Mouse (Mus musculus) ovary, adult 18-20 months (tissue): Measurements from ENCODE around the gene Syndig1.

Source experiments
- DNase-seq: peaks from one replicate; pipeline ENCODE4 v3.0.0; 2022; ENCODE audit warnings: low spot score, mixed read lengths

Syndig1 gene

DNA sequence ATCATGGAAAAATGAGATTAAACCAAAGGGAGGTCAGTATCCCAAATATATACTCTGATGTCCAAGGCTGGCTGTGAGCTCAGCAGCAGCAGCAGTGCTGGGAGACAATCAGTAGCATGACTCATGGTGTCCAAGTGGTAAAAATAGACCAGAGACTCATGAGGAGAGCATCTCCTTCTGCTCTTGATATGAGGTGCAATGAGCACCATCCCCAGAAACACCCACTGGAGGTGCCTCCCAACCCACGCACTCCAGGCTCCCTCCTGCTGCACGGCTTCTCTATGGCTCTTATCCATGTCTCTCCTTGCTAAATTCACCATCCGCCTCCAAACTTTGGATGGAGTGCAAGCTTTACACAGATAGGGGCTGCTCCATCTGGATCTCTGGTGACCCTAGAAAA is 44.3 kb downstream of the Syndig1 start:
- DNase-seq, result no peak

DNA sequence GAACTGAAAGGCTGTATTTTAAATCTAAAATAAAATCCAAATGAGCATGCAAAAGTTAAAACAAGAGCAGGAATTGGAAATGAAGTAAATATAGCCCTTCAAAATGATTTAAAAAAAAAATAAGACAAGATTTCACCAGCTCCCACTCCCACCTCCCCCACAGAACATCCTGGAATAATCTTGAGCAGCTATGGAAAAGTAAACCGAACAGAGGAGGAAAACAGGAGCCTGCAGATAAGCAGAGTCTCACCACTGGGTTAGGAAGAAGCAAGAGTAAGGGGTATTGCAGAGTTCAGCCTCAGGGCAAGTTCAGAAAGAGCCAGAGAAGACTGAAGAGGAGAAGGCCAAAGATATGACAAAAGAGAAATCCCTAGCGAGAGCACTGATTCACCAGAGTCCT is 48.9 kb downstream of the Syndig1 start:
- no peak for DNase-seq

DNA sequence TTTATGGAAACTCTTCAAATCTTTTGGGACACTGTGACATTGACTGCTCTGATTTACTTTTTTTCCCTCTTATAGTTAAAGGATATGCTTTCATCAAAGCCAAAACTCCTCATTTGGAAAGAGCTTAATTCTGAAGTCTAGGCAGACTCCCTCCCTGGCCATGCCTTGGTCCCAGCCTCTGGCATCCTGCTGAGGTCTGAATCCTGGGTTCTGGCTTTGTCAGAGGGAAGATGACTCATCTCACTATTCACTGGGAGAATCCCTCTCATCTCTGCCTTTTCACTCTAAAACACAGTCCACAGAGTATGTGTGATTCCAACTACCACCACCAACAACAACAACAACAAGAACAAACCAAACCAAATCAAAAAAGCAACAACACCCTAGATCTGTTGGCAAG is 58.6 kb downstream of the Syndig1 start:
- no peak for DNase-seq

DNA sequence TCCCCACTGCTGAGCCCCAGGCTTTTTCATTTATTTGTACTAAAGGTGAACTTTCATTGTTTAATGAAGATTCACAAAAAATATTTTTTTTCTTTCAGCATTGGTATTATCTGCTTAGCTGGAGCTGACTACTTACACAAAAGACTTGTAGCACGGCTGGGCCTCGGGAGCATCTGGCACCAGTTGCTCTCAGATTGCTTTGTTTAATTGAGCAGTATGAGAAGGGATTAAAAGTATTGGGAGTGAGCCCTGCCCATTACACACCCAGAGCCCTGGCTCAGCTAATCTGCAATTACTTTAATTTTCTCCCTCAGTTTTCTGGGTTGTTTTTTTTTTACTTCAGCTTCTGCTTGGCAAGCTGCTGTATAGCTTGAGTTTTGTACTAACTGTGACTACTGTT is 62.6 kb downstream of the Syndig1 start:
- DNase-seq, result no peak

DNA sequence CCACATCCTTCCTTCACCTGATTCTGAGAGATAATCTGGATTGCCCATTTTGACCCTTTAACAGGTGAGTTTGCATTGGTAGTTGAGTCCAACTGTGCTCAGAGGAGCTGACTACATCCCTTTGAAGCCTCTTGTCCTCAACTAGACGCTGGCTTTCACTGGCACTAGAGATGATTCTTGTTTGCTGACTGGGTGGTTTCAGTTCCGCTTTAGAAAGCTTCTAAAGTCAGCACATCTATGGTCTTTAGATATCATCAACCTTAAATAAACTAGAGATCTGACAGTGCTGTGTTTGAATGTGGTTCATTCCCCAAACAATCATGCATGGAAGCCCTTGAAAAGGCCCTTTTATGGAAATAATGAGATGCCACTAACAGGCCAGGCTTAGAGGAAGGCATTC is 67.3 kb downstream of the Syndig1 start:
- no peak for DNase-seq

DNA sequence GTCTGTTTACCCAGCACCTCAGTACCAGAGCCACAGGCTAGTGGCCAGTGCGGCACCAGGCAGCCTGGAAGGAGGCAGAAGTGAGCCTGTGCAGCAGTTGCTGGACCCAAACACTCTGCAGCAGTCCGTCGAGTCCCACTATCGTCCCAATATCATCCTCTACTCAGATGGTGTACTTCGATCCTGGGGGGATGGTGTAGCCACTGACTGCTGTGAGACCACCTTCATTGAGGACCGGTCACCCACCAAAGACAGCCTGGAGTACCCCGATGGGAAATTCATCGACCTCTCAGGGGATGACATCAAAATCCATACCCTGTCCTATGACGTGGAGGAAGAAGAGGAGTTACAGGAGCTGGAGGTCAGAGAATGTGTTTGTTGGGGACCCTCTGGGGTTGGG is 70.6 kb downstream of the Syndig1 start:
- DNase-seq, result no peak

DNA sequence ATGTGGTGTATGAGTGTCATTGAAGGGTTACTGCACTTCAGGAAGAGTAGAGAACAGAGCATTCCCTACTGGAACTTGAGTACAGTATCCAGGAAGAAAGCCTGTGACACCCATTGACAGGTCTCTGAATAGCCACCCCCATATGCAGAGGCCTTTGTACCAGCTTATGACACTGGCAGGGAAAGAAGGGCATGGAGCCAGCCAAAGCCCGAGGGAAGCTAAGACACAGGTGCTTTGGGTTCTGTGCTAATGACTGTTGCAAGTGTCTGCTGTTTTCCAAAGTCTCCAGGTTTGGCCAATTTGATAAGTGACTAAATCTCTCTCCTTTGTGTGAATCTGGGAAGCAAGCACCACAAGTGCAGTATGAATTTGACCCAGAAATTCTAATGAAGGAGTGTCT is 71.6 kb downstream of the Syndig1 start:
- no peak for DNase-seq

DNA sequence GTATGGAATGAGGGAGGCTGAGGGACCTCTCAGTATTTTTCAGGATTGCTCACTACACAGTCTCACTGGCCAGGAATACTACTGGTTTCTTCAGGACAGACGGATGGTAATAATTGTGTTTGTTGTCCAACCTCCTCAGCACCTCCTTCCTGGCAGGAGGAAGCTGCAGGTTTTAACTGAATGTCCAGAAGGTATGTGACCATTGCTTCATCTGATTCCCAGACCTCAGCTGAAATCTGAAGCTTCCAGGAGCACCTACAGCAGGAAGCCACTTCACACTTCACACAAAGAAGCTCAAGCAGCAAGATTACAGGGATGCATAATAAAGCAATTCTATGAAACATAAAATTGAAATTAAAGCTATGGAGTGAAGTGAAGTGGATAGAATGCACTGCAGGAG is 75.4 kb downstream of the Syndig1 start:
- no peak for DNase-seq

DNA sequence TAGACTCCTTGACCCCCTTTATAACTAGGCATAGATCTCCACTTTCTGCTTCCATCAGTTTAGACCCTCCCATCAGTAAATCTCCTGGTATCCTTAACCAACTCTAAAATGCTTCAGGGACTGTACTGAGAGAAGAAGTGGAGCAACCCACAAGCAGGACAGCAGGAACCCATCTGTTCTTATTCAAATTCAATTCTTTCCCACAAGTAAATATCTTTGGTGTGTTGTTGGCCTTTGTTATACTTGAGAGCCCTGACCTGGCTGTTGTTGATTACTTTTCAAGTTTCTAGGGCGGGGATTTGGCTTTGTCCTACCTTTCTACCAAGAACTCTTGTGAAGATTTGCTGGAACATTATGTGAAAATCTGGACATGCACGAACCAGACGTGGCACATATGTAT is 77.7 kb downstream of the Syndig1 start:
- DNase-seq, result no peak

DNA sequence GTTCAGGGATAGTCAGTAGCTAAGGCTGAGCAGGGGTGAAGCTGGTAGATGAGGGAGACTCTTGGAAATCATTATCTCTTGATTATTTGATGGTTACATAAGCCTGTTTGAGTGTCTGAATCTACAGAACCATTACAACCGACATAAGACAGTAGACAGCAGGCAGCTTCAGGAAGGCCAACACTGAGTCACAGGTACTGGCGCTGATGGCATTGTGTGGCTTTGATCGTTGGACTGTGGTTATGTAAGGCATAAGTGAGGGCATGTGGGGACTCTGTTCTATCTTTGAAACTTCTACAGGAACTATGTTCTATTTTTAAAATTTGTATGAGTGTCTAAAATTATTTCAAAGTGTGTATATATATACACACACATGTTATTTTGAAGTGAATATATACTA is 88.2 kb downstream of the Syndig1 start:
- no peak for DNase-seq

DNA sequence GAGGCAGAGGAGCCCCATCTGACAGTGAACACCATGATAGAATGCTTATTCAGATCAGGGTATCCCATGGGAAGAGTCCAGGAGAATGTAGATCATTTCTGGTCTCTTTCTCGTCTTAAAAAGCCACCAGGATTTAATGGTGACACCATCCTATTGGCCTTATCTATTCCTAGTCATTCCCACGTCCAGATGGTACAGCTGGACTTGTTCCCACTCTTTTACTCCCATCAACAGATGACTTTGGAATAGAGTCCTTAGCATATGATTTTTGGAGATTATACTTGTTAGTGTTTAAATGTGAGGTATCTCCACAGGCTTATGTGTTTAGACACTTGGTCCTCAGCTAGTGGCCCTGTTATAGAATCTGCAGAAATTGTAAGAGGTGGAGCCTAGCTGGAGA is 94.5 kb downstream of the Syndig1 start:
- DNase-seq, result no peak

DNA sequence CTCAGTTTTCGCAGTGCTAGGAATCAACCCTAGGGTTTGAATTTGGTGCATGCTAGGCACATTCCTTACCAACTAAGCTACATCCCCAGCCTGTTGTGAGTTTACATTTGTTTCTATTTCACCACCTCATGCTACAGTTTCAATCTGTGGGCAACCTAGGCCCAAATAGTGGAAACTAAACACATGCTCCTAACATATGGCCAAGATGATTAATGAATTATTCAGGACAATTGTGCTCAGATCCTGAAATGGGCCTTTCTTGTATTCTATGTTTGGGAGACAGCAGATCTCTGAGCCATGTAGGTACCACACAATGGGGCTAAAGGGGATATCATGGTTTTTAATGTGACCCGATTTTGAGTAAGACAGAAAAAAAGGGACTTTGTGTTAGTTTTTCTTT is 96.9 kb downstream of the Syndig1 start:
- DNase-seq, result no peak

DNA sequence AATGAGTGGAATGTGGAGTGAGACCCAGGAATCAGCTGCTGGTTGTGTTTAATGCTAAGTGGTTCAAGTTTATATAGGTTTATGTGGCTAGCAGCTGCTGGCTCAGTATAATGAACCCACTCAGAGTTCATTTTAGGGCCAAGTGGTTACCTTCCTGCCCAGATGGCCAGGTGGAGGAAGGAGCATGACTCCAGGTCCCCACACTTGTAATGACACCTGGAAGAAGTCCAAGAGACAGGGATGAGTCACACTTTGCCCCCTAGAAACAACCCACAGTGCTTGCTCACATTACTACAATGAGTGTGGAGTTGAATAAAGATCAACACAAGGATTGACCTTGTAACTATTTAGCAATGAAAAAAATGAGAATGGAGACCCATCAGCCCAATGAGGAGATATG is 98.0 kb downstream of the Syndig1 start:
- no peak for DNase-seq

DNA sequence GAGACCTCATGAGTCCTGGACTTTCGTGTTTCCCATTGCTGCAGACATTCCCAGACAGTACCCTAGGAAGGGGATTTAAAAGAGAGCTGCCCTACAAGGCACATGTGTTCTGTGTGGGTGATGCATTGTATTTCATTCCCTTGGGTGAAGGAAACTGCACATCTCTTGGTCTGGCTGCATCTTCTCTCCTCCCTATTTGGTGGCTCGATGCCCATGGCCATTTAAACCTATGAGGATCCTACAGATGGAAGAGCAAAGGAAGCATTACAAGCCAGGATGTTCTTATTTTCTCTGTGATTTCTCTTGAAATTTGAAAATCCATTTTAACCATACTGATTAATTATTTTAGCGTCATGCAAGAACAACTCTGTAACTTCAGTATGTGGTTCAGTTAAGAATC is 98.5 kb downstream of the Syndig1 start:
- DNase-seq, result no peak

DNA sequence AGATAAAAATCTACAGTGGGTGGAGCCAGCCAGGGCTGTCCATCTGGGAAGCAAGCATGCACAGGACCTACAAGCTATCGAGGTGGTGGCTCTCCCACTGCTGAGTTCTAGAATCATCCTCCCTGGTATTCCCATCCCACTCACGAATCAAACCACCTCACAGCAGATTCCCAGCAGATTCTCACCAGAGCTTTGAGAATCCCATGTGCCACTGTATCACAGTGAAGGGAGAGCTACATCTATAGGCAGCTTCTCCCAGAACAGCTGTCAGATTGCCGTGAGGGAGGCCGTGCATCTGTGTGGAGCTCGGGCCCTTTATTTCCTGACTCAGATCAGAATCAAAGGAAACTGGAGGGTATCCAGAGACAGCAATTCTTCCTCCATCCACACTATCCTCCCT is 101.0 kb downstream of the Syndig1 start:
- no peak for DNase-seq

DNA sequence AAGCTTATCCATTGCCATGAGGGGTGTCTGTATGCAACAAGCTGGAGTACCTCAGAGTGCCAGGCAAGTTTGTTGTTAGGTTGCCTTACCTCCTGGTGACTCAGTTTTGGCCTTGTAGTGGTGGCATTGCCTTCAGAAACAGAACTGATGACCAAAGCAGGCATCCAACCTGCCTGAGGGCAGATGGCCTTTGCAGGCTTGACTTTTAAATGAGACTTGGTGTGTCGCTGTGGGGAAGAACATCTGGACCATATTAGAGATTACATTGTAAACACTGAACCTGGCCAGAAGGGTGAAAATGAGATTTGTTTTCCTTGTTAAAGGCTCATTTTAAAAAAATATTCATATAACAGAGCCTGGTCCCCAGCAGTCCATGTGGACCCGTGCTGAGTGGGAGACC is 102.1 kb downstream of the Syndig1 start:
- no peak for DNase-seq

DNA sequence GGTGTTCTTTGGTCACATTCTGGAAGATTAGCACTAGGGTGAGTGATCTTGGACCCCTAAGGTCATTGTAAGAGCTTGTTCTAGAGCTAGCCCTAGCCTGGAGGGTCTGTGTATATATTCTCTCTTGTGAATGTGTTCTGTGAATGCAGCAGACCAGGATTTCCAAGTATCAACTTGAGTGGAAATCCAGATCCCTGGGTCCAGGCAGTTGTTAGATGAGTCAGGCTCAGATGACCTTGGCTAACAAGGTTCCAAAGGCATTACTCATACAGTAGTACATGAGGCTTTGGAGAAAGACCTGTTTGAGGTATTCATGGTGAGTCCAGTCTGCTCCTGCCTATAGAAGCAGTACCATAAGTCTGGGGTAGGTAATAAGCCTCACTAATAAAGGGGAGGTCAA is 103.1 kb downstream of the Syndig1 start:
- DNase-seq, result no peak

DNA sequence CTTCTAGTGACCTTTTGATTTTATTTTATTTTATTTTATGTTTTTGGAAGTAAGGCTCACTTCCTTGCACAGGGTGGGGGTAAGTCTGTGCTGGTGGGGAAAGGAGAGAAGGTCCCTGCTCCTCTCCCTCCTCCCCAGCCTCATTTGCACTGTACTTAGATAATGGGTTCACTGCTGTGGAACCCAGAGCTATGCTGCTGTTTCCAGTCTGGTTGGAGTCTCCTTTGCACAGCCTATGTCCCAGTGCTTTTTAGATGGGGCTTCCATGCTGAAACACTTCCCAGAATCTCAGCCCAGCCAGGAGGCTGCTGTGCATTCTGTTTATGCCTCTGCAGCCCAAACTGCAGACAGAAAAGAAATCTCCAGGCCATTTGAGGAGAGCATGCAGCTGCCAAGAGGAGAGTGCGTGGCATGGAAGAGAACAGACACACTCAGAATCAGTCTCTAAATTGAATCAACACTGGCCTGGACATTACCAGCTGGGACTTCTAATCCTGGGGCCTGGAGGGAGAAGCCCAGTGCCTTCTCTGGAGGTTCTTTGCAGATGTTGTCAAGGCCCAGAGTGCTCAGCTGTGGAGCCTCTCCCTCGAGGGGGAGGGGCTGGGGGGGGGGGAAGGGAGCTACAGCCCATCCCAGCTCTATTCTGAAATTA is 104.4 kb downstream of the Syndig1 start:
- DNase-seq, result no peak

DNA sequence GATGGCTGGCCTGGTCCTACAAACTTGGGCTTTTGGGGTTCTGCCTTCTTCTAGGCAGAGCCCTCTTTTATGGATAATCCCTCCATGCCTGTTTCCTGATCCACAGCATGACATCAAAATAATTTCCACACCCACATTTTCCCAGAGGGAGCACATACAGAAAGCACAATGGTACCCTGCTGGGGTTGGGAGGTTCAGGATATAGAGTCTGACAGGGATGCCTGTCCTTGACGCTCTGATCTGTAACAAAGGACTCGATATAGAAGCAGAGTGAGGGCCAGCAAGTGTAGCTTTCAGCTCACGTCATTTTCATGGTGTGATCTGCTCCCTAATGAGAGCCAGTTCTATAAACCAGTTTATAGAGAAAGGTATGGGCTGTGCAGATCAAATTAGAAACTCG is 105.1 kb downstream of the Syndig1 start:
- no peak for DNase-seq

DNA sequence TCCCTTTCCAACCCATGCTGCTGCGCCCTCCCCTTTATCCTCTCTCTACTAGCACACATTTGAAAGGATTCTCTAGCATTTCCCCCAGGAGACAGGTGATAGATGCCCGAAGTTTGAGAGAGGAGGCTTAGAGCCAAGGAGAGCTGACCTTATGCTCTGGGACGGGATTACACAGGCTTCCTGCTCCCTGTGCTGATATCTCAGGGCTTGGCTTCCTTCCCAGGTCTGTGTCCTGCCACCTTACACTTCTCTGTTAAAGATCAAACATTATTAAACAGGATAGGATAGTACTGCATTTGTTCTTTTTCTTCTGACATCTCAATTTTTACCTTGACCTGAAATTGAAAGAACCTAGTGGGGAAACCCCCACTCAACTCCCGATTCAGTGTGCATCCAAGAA is 109.8 kb downstream of the Syndig1 start:
- no peak for DNase-seq

DNA sequence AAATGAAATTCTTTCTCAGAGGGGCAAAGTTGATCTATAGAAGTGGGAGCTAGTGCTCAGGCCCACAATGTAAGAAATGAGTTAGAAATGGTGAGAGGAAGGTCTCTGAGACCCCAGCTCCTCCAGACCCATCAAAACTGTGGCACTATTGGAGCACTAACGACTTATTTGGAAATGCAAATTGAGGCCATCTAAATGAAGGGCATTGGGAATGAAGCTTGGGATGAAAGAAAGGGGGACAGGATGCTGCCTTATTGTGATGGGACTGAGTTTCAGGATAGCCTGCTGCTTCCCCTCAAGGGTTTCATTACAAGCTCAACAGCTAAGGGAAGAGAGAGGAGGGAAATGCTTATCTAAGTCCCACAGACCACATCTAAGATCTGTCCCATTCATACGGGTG is 110.6 kb downstream of the Syndig1 start:
- no peak for DNase-seq

DNA sequence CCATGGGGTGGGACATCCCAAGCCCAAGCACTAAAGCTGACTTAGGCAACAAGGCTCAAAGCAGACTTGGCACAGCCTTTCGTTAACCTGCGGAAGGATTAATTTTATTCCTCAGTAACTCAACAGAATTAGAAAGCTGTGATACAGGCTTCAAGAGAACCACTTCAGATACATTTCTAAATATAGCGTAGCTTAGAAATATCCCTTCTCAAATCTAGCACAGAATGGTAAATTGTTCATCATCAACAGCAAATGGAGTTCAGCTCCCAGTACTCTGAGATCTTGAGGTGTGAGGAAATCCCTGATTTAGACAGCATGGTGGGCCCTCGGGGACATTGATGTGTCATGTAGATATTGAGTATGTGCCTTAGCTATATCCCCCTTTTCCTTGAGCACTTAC is 121.6 kb downstream of the Syndig1 start:
- no peak for DNase-seq

DNA sequence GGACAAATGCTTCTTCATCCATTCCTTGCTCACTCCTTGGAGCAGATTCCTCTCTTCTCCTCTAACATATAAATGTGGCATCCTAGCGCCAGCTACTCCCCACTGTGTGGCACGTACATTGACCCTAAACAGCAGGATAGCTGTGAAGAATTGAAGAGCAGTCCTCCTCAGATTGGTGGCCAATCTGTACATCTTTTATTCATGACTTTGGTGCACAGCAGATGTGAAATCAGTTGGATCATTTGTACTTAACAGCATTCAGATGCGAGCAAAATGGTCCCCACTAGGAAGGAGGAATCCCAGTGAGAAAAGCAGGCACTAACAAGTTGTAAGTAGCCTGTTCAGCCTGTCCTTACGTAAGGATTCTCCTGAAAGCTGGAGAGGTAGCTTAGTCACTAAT is 142.0 kb downstream of the Syndig1 start:
- no peak for DNase-seq

DNA sequence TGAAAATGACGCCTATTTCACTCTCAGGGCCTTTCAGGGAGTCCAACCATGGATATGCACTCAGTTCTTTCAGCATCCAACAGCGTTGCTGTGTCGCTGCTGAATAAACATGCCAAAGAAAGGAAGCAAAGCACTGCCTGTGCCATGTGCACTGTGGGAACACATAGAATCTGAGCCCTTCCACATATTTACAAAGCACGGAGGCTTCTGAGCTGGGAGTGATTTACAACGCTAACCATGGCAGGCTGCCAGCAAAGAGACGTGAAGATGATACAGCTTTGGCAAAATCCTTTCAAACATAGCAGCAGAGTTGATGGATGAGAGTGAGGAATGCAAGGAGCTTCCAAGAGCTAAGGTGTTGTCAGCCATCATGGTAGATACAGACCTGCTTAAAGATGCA is 144.6 kb downstream of the Syndig1 start:
- DNase-seq, result no peak

DNA sequence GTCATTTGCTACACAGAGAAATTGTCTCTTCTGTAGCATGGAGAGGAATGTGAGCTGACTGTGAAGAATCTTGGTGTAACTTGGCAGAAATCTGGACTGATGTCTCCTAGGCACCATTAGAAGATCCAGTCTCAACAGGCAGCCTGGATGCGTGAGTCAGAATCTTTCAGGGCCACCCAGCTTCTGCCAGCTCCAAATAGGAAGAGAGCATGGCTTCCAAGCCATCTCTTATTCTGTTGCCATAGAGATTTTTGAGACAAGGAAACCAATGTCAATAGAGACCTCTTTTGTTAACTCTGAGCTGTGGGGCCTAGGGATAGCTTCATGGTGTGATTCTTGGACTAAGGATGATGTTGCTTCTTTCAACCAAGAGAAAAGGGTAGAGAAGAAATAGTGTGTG is 151.4 kb downstream of the Syndig1 start:
- DNase-seq, result no peak
